Mouse (Mus musculus) limb, embryonic 12.5 days (tissue): Measurements from ENCODE around the gene Slc37a3. TPM values are rescaled to one million over a fixed set of nuclear protein-coding genes. Genes with fewer than 3 reads are reported as not detected.

Experiments used
- ATAC-seq: fragments of 200-750 bp; cut with Nextera tagmentation; 2 replicates; pipeline ENCODE4 v1.8.0; 2017; ENCODE audit warnings: low read depth, moderate TSS enrichment; ENCODE audit not compliant: insufficient number of reproducible peaks, insufficient read depth, low FRiP score, low TSS enrichment
- H3K27ac ChIP-seq: fragments of 300-500 bp; sonication (generic); 2 replicates; pipeline ENCODE4 v1.5.1; 2016; ENCODE audit warnings: mild to moderate bottlenecking, moderate library complexity
- H3K27me3 ChIP-seq: fragments of 300-500 bp; sonication (generic); 2 replicates; pipeline ENCODE4 v1.6.1; 2016; ENCODE audit warnings: mild to moderate bottlenecking, moderate library complexity
- H3K36me3 ChIP-seq: fragments of 300-500 bp; sonication (generic); 2 replicates; pipeline ENCODE4 v1.6.1; 2016; ENCODE audit warnings: mild to moderate bottlenecking, moderate library complexity
- H3K4me1 ChIP-seq: fragments of 300-500 bp; sonication (generic); replicated peaks from 2 replicates; pipeline ENCODE4 v1.6.1; 2016
- H3K4me2 ChIP-seq: fragments of 300-500 bp; sonication (generic); 2 replicates; pipeline ENCODE4 v1.6.1; 2016; ENCODE audit warnings: mild to moderate bottlenecking, moderate library complexity
- H3K4me3 ChIP-seq: fragments of 300-500 bp; sonication (generic); replicated peaks from 2 replicates; pipeline ENCODE4 v1.5.1; 2016; ENCODE audit warnings: mild to moderate bottlenecking
- H3K9ac ChIP-seq: fragments of 300-500 bp; sonication (generic); replicated peaks from 2 replicates; pipeline ENCODE4 v1.6.1; 2016; ENCODE audit warnings: mild to moderate bottlenecking, moderate library complexity
- H3K9me3 ChIP-seq: fragments of 300-500 bp; sonication (generic); 2 replicates; pipeline ENCODE4 v1.6.1; 2016; ENCODE audit warnings: mild to moderate bottlenecking, moderate library complexity
- WGBS: fragments of 180-500 bp; shearing (Covaris S2); methylation state at CpG from one replicate; pipeline ENCODE4 v1.1.7; 2016; 5-methylcytosine and 5-hydroxymethylcytosine counted together
- polyA plus RNA-seq: library from polyadenylated mRNA; unstranded; fragments of >200 nt; fragmentation: Nextera tagmentation; extraction: Ambion mirVana; gene quantifications from 2 replicates; pipeline ENCODE4 v1.2.1, GENCODE M21; 2016

Gene Slc37a3
- polyA plus RNA-seq, 1 experiment from 2014 or later = 55.7 TPM

- ATAC-seq = no peak
- Histone ChIP-seq H3K4me1 (peaks cover 24% of the 10 kb centered on the region), H3K27me3 (no peaks in the 10 kb centered on the region), H3K4me3 (no peak overlapping the region), H3K9me3 (no peaks in the 10 kb centered on the region), H3K4me2 (no peak overlapping the region), H3K9ac (no peak overlapping the region), H3K36me3 (peaks cover 79% of the 10 kb centered on the region), H3K27ac (peak overlapping the region; percentile 53; the same call in 1 of the 2 replicates)
- 16% methylated on average over 15 of the region's 15 CpGs for WGBS
These were observed 30.4 kb downstream of the Slc37a3 start for GRCm38 (mm10) chr6:39346991-39347501.

GRCm38 (mm10) chr6:39345430-39345829 lies 32.0 kb downstream of the Slc37a3 start:
- Histone ChIP-seq H3K27me3 (no peaks in the 10 kb centered on the region), H3K4me1 (peaks cover 24% of the 10 kb centered on the region), H3K9me3 (no peaks in the 10 kb centered on the region), H3K27ac (no peak overlapping the region), H3K9ac (no peak overlapping the region), H3K36me3 (peaks cover 72% of the 10 kb centered on the region), H3K4me3 (no peak overlapping the region), H3K4me2 (no peak overlapping the region)
- no peak for ATAC-seq
- 30% methylated on average over 7 of the region's 7 CpGs for WGBS

- H3K36me3 ChIP-seq = peaks cover 67% of the 10 kb centered on the region
- no peaks in the 10 kb centered on the region for H3K27me3 ChIP-seq
- H3K4me1 ChIP-seq = peaks cover 24% of the 10 kb centered on the region
- H3K4me3 ChIP-seq = no peak overlapping the region
- ATAC-seq = 0 out of 2 replicates have a peak, but pooled peaks have one; percentile 29
- H3K9ac ChIP-seq = no peak overlapping the region
- WGBS = 28% methylated on average over 12 of the region's 12 CpGs
- no peak overlapping the region for H3K4me2 ChIP-seq
- H3K9me3 ChIP-seq = no peaks in the 10 kb centered on the region
- no peak overlapping the region for H3K27ac ChIP-seq
These were observed 33.5 kb downstream of the Slc37a3 start for GRCm38 (mm10) chr6:39344020-39344419.

GRCm38 (mm10) chr6:39341798-39342197 lies 35.7 kb downstream of the Slc37a3 start:
- ATAC-seq = no peak
- Histone ChIP-seq H3K27ac (no peak overlapping the region), H3K4me1 (peaks cover 2% of the 10 kb centered on the region), H3K9ac (no peak overlapping the region), H3K4me3 (no peak overlapping the region), H3K36me3 (peaks cover 83% of the 10 kb centered on the region), H3K27me3 (no peaks in the 10 kb centered on the region), H3K9me3 (no peaks in the 10 kb centered on the region), H3K4me2 (no peak overlapping the region)
- WGBS = 93% methylated on average over 2 of the region's 2 CpGs

- WGBS = 89% methylated on average over 8 of the region's 8 CpGs
- H3K4me3 ChIP-seq = no peak overlapping the region
- no peak overlapping the region for H3K4me2 ChIP-seq
- ATAC-seq = no peak
- H3K9ac ChIP-seq = no peak overlapping the region
- H3K36me3 ChIP-seq = peaks cover 81% of the 10 kb centered on the region
- no peaks in the 10 kb centered on the region for H3K27me3 ChIP-seq
- H3K9me3 ChIP-seq = no peaks in the 10 kb centered on the region
- H3K4me1 ChIP-seq = no peaks in the 10 kb centered on the region
- no peak overlapping the region for H3K27ac ChIP-seq
These were observed 39.1 kb downstream of the Slc37a3 start for GRCm38 (mm10) chr6:39338359-39338758.

GRCm38 (mm10) chr6:39334873-39335272 lies 42.6 kb downstream of the Slc37a3 start:
- no peak overlapping the region for H3K27ac ChIP-seq
- ATAC-seq = no peak
- no peak overlapping the region for H3K4me2 ChIP-seq
- no peaks in the 10 kb centered on the region for H3K27me3 ChIP-seq
- no peaks in the 10 kb centered on the region for H3K4me1 ChIP-seq
- 92% methylated on average over 3 of the region's 3 CpGs for WGBS
- no peak overlapping the region for H3K9ac ChIP-seq
- H3K4me3 ChIP-seq = no peak overlapping the region
- H3K36me3 ChIP-seq = peaks cover 77% of the 10 kb centered on the region
- no peaks in the 10 kb centered on the region for H3K9me3 ChIP-seq

GRCm38 (mm10) chr6:39334224-39334623 lies 43.3 kb downstream of the Slc37a3 start:
- WGBS = 85% methylated on average over 7 of the region's 7 CpGs
- no peak overlapping the region for H3K9ac ChIP-seq
- no peaks in the 10 kb centered on the region for H3K27me3 ChIP-seq
- no peak overlapping the region for H3K4me2 ChIP-seq
- no peaks in the 10 kb centered on the region for H3K4me1 ChIP-seq
- H3K27ac ChIP-seq = no peak overlapping the region
- no peak overlapping the region for H3K4me3 ChIP-seq
- H3K9me3 ChIP-seq = no peaks in the 10 kb centered on the region
- no peak for ATAC-seq
- H3K36me3 ChIP-seq = peaks cover 77% of the 10 kb centered on the region

- H3K27ac ChIP-seq = no peak overlapping the region
- H3K27me3 ChIP-seq = no peaks in the 10 kb centered on the region
- no peak for ATAC-seq
- peaks cover 58% of the 10 kb centered on the region for H3K36me3 ChIP-seq
- WGBS = 86% methylated on average over 7 of the region's 7 CpGs
- no peak overlapping the region for H3K9ac ChIP-seq
- no peak overlapping the region for H3K4me3 ChIP-seq
- H3K4me2 ChIP-seq = no peak overlapping the region
- H3K9me3 ChIP-seq = no peaks in the 10 kb centered on the region
- no peaks in the 10 kb centered on the region for H3K4me1 ChIP-seq
These were observed 45.3 kb downstream of the Slc37a3 start for GRCm38 (mm10) chr6:39331998-39332700.

- peaks cover 51% of the 10 kb centered on the region for H3K36me3 ChIP-seq
- no peak overlapping the region for H3K4me3 ChIP-seq
- H3K9me3 ChIP-seq = no peaks in the 10 kb centered on the region
- no peak overlapping the region for H3K4me2 ChIP-seq
- no peaks in the 10 kb centered on the region for H3K27me3 ChIP-seq
- H3K4me1 ChIP-seq = no peaks in the 10 kb centered on the region
- ATAC-seq = no peak
- H3K27ac ChIP-seq = no peak overlapping the region
- H3K9ac ChIP-seq = no peak overlapping the region
- 96% methylated on average over 7 of the region's 7 CpGs for WGBS
These were observed 46.5 kb downstream of the Slc37a3 start for GRCm38 (mm10) chr6:39330981-39331380.

GRCm38 (mm10) chr6:39320286-39320685 lies 57.2 kb downstream of the Slc37a3 start:
- Histone ChIP-seq H3K4me3 (no peak overlapping the region), H3K4me1 (no peaks in the 10 kb centered on the region), H3K4me2 (no peak overlapping the region), H3K9ac (no peak overlapping the region), H3K27me3 (no peaks in the 10 kb centered on the region), H3K27ac (no peak overlapping the region), H3K9me3 (0 out of 2 replicates have a peak, but pooled peaks cover 2% of the 10 kb centered on the region), H3K36me3 (no peaks in the 10 kb centered on the region; the same call in 1 of the 2 replicates)
- 84% methylated on average over 5 of the region's 5 CpGs for WGBS
- no peak for ATAC-seq

- Histone ChIP-seq H3K4me3 (no peak overlapping the region), H3K27ac (no peak overlapping the region), H3K4me2 (no peak overlapping the region), H3K4me1 (no peaks in the 10 kb centered on the region), H3K36me3 (no peaks in the 10 kb centered on the region; the same call in 1 of the 2 replicates), H3K27me3 (no peaks in the 10 kb centered on the region), H3K9ac (no peak overlapping the region), H3K9me3 (no peaks in the 10 kb centered on the region)
- WGBS = 82% methylated on average over 18 of the region's 19 CpGs
- ATAC-seq = no peak
These were observed 58.3 kb downstream of the Slc37a3 start for GRCm38 (mm10) chr6:39319061-39319761.
